Mouse (Mus musculus): Measurements from ENCODE around the gene Atp6v1g1.

DNA sequence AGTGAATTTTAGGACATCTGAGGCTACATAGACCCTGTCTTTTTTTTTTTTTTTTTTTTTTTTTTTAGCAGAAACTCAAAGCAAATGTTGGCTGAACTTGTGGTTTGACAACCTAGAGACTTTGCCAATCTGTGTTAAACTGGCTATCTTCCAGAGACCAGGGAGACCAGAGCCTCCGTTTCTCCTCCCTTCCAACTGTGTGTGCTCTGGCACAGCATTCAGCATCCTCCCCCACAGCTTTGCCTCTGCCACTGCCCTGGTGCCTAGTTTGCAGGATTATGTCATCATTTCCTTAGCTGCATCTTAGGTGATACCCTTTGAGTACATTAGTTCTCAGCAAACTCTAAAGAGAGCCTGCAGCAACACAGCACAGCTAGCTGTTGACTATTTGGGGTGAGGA is 3.2 kb downstream of the Atp6v1g1 start:
- TF ChIP-seq CTCF (IDR thresholded peaks at IDR 0.05; ENCODE audit: insufficient read depth, low read depth, low read length) (no peak), POLR2A (IDR thresholded peaks at IDR 0.05; ENCODE audit: insufficient read depth, low read depth, low read length) (no peak)

Measured in olfactory bulb, adult 2 months (tissue).